Mouse (Mus musculus) adrenal gland, postnatal 4 days (tissue): ENCODE data around the gene Pck1. TPM values are rescaled to one million over a fixed set of nuclear protein-coding genes. Genes with fewer than 3 reads are reported as not detected.

ENCODE experiments used
- DNase-seq, 2 experiments: peaks; one replicate each; pipeline ENCODE4 v3.0.0; 2021 to 2022; ENCODE audit warnings: low spot score in 2 of 2, mixed read lengths in 2 of 2
- total RNA-seq, 2 experiments: library from RNA; stranded (reverse); gene quantifications; 2 replicates each; pipeline ENCODE4 v1.2.3; 2021

Gene Pck1
- total RNA-seq, 2 experiments from 2014 or later, result 190 to 200 TPM

DNA sequence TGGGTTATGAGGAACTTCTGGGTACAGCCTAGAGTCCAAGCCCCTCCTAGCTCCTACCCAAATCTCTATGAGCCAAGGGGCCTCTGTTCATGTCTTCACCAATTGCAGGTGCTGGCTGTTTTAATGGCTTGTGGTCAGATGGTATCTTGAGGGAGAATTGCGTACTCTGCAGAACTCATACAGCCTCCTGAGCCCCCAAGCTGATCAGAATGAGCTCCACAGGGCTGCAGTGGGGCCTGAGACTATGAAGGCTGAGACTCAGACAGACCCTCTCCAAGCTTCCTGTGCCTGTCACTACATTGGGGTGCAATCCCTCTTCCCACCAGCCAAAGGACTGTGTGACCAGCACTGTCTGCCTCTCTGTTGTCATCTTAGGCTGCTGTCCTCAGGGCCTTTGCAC, 19.5 kb downstream of the Pck1 start:
- DNase-seq, result no peak

- peak in 1 of 2 experiments; percentile 3 for DNase-seq
Observed at GRCm38 (mm10) chr2:173173008-173173407, 20.2 kb downstream of the Pck1 start.

- DNase-seq, result peak; percentile 4 to 5
Observed at GRCm38 (mm10) chr2:173173521-173174511, 21.0 kb downstream of the Pck1 start.

DNA sequence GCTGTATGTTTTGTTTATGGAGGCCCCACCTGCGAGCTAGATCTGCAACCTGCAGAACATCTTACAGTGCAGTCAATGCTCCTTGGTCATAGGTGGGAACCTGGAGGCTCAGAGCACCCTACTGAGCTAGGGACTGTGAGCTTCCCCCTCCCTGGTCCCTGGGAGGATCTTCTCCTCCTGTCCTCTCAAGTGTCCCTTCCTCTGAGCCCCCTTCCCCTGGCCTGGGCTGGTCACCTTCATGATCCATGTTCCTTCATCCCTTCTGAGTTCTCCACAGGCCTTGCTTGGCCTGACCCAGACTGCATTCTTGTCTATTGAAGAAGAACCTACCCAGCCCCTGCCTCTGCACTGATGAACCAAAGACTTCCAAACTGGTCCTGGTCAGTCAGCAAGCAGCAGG, 21.7 kb downstream of the Pck1 start:
- DNase-seq, result no peak

DNA sequence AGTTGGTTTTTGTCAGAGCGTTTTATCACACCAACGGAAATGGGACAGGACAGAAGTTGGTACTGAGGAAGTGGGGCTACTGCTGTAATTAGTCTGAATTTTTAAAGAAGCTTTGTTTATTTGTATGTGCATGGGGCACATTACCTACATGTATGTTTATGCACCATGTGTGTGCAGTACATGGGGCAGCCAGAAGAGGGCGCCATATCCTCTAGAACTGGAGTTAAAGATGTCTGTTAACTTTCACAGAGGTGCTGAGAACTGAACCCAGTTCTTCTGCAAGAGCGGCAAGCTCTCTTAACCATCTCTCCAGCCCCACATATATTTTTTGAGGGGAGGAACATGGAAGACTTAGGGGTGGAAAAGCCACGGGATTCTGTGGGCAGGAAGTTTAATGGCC, 22.9 kb downstream of the Pck1 start:
- DNase-seq, result no peak

- DNase-seq, result no peak
Observed at GRCm38 (mm10) chr2:173177481-173177880, 24.6 kb downstream of the Pck1 start.

DNA sequence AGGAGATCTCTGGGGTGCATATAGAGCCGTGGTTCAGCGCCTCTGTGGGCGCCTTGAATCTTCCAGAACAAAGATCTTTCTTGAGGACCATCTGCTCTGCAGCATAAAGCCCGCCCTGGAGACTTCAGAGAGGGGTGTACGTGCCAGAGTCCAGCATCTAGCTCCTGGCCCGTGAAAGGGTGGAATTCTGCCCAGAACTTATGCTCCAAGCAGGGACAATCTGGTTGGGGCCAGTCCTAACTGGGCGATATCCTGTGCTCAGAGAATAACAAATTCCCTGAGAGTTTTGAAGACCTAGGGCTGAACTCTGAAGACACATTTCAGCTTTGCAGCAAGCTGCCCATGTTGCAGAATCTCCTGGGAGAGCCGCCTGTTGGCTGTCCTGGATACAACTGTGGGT, 25.1 kb downstream of the Pck1 start:
- no peak for DNase-seq

- DNase-seq, result no peak
Observed at GRCm38 (mm10) chr2:173179046-173179445, 26.2 kb downstream of the Pck1 start.

- no peak for DNase-seq
Observed at GRCm38 (mm10) chr2:173180026-173180425, 27.2 kb downstream of the Pck1 start.

DNA sequence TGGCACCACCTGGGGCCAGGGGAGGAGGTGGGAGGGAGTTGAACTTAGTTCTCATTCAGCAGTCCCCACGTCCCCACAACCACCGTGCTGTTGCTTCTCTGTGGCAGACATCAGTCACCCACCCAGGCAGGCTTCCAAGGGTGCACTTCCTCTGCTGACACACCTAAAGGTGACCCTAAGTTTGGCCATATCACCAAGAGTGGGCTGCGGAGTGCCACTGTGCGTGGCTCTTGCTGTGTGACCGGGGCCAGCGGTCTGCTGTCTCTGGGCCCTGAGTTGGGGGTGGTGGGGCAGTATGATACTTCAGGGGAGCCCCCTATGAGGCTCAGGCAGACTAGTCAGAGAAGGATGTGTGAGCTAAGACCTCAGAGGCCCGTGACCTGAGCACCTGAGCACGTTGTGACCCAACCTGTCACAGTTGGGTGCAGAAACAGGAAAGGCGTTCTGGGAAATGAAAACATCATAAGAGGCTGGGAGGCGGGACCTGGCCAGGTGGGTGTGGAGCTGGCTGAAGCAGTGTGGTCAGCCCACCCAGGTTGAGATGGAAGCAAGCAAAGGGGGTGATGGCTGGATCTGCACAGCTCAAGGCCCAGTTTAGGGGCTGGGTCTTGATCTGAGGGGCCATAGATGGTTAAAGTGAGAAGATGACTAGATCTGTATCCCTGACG, 28.0 kb downstream of the Pck1 start:
- no peak for DNase-seq

DNA sequence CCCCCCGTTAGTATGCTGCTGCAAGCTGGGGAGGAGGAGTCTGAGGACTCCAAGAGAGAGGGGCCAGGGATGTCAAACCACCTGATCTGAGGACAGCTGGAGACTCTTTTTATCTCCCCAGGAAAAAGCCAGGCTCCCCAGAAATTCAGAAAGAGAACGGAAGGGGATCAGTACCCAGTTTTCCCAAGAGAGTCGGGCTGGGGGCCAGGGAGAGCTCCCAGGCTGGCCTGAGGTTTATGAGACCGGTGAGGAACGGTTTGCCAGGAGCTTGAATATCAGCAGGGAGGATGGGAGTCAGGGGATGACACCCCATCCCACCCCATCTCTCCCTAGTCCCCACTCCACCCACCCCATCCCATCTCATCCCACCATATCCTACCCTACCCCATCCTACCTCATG, 28.6 kb downstream of the Pck1 start:
- DNase-seq, result peak in 1 of 2 experiments; percentile 2

DNA sequence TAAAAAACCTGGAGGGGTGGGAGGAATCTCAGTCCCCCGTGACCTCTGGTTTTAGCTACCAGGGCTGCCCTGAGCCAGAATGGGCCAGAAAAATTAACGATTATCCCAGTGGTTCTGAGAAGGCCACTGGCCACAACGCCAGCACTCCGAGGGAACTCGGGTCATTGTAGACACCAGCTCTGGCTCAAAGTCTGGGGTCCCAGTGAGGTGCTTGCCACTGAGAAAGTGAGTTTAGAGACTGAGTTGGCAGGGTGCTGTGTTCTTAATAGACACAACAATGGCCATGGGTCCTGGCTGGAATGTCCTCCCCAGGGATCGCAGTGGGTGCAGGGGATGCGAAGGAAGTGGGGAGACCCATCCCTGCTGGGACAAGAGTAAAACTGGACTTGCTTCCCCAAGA, 29.1 kb downstream of the Pck1 start:
- no peak for DNase-seq

DNA sequence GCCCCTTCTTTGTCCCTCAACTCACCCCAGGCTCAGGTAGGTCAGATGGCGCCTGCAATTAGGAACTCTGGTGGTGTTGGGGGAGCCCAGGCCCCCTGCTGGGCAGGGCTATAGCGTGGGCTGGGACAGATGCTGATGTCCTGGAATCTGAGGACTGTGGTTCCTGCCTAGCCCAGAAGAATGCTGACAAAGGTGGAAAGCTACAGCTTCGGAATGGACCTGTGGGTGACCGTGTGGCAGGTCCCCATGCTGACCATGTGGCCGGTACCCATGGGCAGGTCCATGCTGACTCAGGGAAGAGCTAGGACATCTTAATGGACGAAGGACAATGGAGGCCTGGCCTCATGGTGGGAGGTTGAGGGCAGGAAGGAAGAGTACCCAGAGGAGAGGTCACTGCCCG, 29.9 kb downstream of the Pck1 start:
- DNase-seq, result no peak

- peak in 1 of 2 experiments; percentile 2 for DNase-seq
Observed at GRCm38 (mm10) chr2:173183311-173183710, 30.5 kb downstream of the Pck1 start.

GRCm38 (mm10) chr2:173183836-173184460, 31.1 kb downstream of the Pck1 start:
- peak in 1 of 2 experiments; percentile 22 for DNase-seq

GRCm38 (mm10) chr2:173184475-173185080, 31.7 kb downstream of the Pck1 start:
- DNase-seq, result no peak

GRCm38 (mm10) chr2:173185282-173185681, 32.4 kb downstream of the Pck1 start:
- DNase-seq, result no peak

- DNase-seq, result peak; percentile 65 to 74
Observed at GRCm38 (mm10) chr2:173186047-173186943, 33.4 kb downstream of the Pck1 start.

- no peak for DNase-seq
Observed at GRCm38 (mm10) chr2:173187182-173187855, 34.5 kb downstream of the Pck1 start.

- no peak for DNase-seq
Observed at GRCm38 (mm10) chr2:173194796-173195195, 41.9 kb downstream of the Pck1 start.
